Comparison of ENCODE assay signal across 24 mouse cellular contexts in genomic region chrX:24012162-24012561, GRCm38 (mm10). TPM values are rescaled to one million over a fixed set of nuclear protein-coding genes. Genes with fewer than 3 reads are reported as not detected.
DNase-seq lines count a peak whose midpoint lies in the region; TF ChIP-seq lines count a peak whose summit lies in the region.
"Had no signal": no experiment of that assay in that cellular context is flagged by ENCODE, and none has a peak within 500 bp of the region (broad histone marks: within the 10 kb centered on the region; RNA-seq: fewer than 3 reads in every experiment).

No protein-coding gene starts in this region.

- no peak for TF ChIP-seq CTCF in MEL (IDR thresholded peaks at IDR 0.05 in 2 of 3, conservative IDR thresholded peaks at IDR 0.05 in 1 of 3; ENCODE audit: control insufficient read depth in 1 of 3, insufficient read depth in 1 of 3, low read depth in 2 of 3, low read length in 3 of 3, poor library complexity in 1 of 3, severe bottlenecking in 1 of 3)

- no peaks in the 10 kb centered on the region for H3K9me3 ChIP-seq in MEL (replicated peaks; ENCODE audit: insufficient read depth, low read length)
- H3K9me3 ChIP-seq: G1E had no signal

- no peaks in the 10 kb centered on the region for H3K27me3 ChIP-seq in MEL (ENCODE audit: control insufficient read depth in 1 of 2, insufficient read depth in 2 of 2, low read length in 2 of 2)
- H3K27me3 ChIP-seq: CH12.LX, Patski had no signal

- no peaks in the 10 kb centered on the region for H3K79me2 ChIP-seq in MEL (ENCODE audit: control insufficient read depth, insufficient read depth, low read length, poor library complexity)

- H3K4me1 ChIP-seq in MEL (ENCODE audit: control insufficient read depth in 1 of 2, insufficient read depth in 2 of 2, low read length in 2 of 2): no peaks in the 10 kb centered on the region

- H3K27ac ChIP-seq in MEL (ENCODE audit: control insufficient read depth, low read depth, low read length): no peak overlapping the region

- TF ChIP-seq RAD21 in MEL (IDR thresholded peaks at IDR 0.05; ENCODE audit: low read depth, low read length): no peak

- no peak overlapping the region for H3K9ac ChIP-seq in MEL (ENCODE audit: control insufficient read depth, low read depth, low read length, poor library complexity, severe bottlenecking)

- peak; percentile 16 for DNase-seq in MEL (ENCODE audit: low read depth, low spot score)
- DNase-seq in cerebellum, postnatal 36 days: no peak
- DNase-seq: adrenal gland, adult 2 months; adrenal gland, adult 8-10 months; adrenal gland, postnatal 10 days; adrenal gland, postnatal 14 days; adrenal gland, postnatal 25 days; adrenal gland, postnatal 36 days; B cell, adult 2 months; cerebellum, adult 11 months; cerebellum, adult 11-12 months; cerebellum, adult 18-20 months; cerebellum, adult 2 months; cerebellum, adult 8-10 months had no signal

- H3K36me3 ChIP-seq in MEL (ENCODE audit: control insufficient read depth in 1 of 2, insufficient read depth in 2 of 2, low read length in 2 of 2): no peaks in the 10 kb centered on the region
- H3K36me3 ChIP-seq: G1E had no signal

- no peak for TF ChIP-seq POLR2A in MEL (IDR thresholded peaks at IDR 0.05; ENCODE audit: control insufficient read depth in 1 of 2, insufficient read depth in 1 of 2, low read depth in 1 of 2, low read length in 2 of 2, poor library complexity in 1 of 2)

- peak; percentile 60 to 70 for TF ChIP-seq EP300 in MEL (IDR thresholded peaks at IDR 0.05; ENCODE audit: low read depth in 1 of 2, low read length in 2 of 2)

- H3K4me3 ChIP-seq in MEL (ENCODE audit: control insufficient read depth in 1 of 2, insufficient read depth in 1 of 2, low read depth in 2 of 2, low read length in 2 of 2): no peak overlapping the region

TF ChIP-seq in MEL, 35 proteins besides CTCF, POLR2A, EP300 and RAD21:
- TF ChIP-seq POLR2AphosphoS5 (IDR thresholded peaks at IDR 0.05; ENCODE audit: borderline replicate concordance, low read depth, low read length) (no peak), MAX (IDR thresholded peaks at IDR 0.05; ENCODE audit: low read length) (no peak), CHD1 (IDR thresholded peaks at IDR 0.05; ENCODE audit: low read depth, low read length) (no peak), TCF12 (IDR thresholded peaks at IDR 0.05; ENCODE audit: low read depth, low read length) (peak; percentile 78; the same call in 1 of the 2 replicates), MXI1 (IDR thresholded peaks at IDR 0.05; ENCODE audit: low read depth, low read length) (no peak), MAFK (IDR thresholded peaks at IDR 0.05; ENCODE audit: borderline replicate concordance, low read depth, low read length) (no peak), GATA1 (IDR thresholded peaks at IDR 0.05; ENCODE audit: low read depth, low read length) (0 out of 2 replicates have a peak, but pooled peaks have one; percentile 19), ETS1 (IDR thresholded peaks at IDR 0.05; ENCODE audit: low read depth, low read length) (peak; percentile 7; the same call in 1 of the 2 replicates), NRF1 (IDR thresholded peaks at IDR 0.05; ENCODE audit: insufficient read depth, low read depth, low read length, poor library complexity, severe bottlenecking) (no peak), MYB (IDR thresholded peaks at IDR 0.05; ENCODE audit: low read depth, low read length) (no peak)

RNA-seq across cellular contexts. Expression of gene Gm4985, which starts 53.4 kb away (rescaled TPM):
- not detected in 2 replicates for total RNA-seq in MEL (2012; rRNA removed)
- not detected for polyA plus RNA-seq in MEL (2012; ENCODE audit: insufficient read depth in 1 of 2, insufficient read length in 2 of 2, low read depth in 1 of 2, low replicate concordance in 2 of 2, missing spikeins in 1 of 2)
- total RNA-seq: adrenal gland, adult 18-20 months; adrenal gland, adult 2 months; adrenal gland, adult 8-10 months; adrenal gland, postnatal 10 days; adrenal gland, postnatal 14 days; adrenal gland, postnatal 25 days; adrenal gland, postnatal 36 days; adrenal gland, postnatal 4 days; CH12.LX; ES-E14 had no signal
- polyA plus RNA-seq: activated CD4-positive, CD25-positive, alpha-beta regulatory T cell, adult 4 months; adrenal gland, adult 2 months; brain, embryonic 14.5 days; C2C12; CD4-positive, CD25-positive, alpha-beta regulatory T cell, adult 4 months; cerebellum, adult 2 months; G1E; Patski had no signal
